Mouse (Mus musculus) layer of hippocampus, adult 9-11 months (tissue): ENCODE measurements at regions not wholly inside any gene's neighbourhood (a gene's known extent, or its start where the extent isn't known, plus 50 kb on each side); places are given as distances from the start of the nearest gene placed in this dataset.

Experiments
- DNase-seq: peaks from one replicate; pipeline ENCODE4 v3.0.0; 2022

DNA sequence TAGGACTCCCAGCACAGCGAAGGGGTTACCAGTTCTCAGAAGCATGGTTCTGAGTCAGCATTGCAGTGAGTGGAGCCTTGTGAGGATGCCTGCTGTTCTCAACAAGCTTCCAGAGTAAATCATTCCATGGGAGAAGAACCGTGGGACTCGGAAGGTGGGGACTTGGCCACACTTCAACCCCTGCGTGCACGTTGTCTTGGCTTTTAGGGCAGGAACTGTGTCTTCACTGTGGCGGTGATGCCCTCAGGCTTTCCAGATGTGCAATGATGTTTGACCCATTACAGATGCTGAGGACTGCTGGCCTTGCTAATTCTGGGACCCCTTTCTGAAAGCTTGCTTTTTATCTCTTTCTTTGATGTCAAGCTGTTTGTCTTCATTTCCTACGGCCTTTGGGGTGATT is 322.7 kb upstream of the Npvf start:
- no peak for DNase-seq

DNA sequence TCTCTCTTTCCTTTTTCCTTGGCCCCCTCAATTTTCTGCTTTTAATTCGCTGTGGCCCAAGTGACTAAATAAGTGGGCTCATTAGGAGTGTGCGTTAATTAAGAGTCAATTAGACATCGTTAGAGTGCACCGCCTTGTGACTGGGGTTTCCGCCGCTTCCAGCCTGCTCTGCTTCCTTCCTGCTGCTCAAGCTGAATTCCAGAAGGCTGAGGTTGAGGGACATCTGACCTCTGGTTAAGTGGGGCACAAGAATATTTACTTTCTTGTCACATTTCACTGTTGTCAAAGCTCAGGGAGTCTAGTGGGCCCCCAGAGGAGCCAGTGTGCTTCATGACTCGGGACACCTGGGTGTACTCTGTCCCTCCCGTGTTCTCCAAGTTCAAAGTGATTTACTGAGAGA is 323.1 kb upstream of the Npvf start:
- DNase-seq: no peak

DNA sequence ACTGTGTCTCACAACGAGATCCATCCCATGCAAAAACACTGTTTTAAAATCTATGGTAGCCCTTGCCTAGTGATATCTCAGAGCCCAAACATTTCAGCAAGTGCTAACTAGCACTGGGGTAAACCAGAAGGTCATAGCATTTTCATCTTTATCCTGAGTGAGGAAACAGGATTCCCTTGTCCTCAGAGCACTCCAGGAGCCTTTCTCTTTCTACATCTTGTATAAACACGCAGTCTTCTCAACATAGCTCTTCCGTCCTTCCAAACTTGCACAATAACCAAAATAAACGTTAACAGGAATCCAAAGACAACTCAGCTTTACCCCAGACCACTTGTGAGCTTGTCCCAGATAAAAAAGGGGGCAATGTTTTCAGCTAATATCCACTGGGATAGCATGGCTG is 323.8 kb upstream of the Npvf start:
- no peak for DNase-seq

DNA sequence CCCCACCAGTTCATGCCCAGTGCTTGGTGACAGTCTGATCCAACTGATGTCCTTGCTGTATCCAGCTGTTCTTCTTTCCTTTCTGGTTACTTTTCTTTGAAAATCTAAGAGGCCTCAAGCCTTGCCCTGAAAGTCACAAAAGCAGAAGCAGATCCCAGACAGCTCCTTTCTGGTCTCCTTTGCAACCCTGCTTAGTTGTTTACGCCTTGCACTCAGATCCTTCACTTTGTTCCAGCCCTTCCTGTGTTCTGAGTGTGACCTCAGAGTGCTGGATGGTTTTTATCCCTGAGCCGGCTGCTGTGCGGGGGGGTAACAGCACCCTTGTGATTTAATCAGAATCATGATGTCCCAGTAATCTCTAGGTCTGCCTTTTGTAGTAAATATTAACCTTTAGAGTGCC is 324.3 kb upstream of the Npvf start:
- no peak for DNase-seq

DNA sequence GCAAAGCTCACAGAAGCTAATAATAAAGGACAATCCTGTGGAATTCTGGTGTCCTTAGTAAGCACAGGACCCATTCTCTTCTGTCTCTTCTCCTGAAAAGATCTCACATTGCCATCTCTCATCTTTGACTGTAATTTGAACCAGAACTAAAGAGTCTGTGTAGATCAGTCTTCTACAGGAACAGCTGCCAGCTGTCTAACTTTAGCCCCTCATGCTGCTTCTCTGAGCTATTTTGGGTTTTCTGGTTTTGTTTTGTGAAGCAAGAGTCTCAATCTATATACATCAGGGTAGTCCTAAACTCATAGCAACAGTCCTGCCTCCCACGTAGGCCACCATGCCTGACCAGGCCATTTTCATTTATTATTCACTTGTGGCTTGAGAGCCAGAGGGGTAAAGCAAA is 325.5 kb upstream of the Npvf start:
- DNase-seq: no peak

DNA sequence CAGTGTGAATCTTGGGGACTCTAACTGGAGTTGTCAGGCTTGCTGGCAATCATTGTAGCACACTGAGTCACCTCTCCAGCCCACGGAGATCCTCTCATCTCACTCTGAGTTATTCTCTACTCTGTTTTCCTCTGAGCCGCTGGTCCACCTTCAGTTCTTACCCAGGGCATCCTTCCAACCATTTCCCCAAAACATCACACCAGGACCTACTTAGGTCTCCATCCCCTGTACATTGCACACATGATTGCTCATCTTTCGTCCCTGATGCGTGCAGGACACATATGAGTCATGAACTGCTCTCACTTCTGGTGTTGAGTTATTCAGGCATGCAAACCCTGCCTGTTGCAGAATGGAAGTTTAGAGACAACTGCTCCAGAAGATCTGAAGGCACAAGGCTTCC is 326.1 kb upstream of the Npvf start:
- no peak for DNase-seq

DNA sequence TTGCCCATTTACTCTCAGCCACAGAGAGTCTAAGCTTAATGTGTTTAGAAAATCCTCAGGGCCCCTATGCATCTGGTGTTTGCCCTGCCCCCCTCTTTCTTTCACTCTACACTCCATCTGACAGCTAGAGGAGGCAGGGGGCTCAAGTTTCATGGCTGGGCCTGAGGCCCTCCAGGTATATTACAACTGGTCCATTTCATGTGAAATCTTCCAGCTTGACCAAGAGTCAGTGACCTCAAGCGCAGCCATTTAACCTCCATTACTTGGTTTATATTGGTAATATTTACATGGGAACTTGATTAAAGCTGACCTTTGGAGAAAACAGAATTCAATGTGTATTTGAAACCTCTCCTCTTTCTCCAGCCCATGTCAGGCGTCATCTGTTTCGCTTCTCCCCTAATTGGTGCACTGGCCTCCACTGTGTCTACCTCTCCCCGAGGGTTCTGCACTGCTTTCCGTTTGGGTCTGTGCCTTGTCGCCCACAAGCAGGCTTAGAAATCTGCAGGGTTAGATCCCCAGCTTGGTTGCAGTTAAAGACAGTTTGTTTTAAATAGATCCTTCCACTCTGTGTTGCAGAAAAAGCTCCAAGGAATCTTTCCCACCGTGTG is 327.6 kb upstream of the Npvf start:
- no peak for DNase-seq

DNA sequence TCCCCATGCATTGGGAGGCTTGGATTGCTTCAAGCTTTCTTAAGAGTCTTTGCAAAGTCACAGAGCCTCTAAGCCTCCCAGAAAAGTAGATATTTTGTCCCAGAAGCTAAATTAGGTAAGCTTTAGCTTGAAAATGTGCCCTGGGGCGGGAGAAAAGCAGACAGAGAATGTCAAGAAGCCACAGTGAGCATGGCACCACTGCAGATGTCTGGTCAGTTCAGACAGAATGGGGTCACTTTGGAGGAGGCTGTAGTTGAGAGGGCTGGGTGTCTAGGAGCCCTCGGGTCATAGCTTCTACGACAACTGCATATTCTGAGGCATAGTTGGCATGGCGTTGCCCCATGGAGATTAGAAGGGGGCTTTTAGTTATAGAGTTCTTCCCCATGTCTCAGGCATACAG is 328.6 kb upstream of the Npvf start:
- DNase-seq: no peak

DNA sequence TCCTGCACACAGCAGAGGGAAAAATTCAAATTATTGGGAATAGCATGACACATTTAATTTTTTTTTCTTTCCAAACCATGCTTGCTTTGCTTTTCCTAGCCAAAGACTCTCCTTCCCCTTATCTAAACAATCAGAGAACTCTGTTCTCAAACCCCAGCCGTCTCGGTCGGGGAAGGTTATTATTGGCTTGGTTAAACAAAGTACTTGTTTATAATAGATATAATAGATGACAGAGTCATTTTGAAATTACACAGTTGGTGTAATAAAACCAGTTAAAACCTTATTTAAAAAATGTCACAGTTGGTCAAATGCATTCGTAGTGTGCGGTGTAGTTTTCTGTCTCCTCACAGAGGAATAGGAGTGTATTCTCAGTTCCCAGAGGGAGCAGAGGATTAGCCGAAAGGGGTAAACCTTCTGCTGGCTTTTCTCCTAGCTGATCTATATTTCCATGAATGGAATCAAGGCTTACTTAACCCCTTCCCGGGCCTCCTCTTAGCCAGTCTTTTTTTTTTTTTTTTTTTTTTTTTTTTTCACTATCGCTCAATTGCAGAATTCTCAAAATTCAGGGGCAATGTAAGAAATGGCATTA is 329.4 kb upstream of the Npvf start:
- no peak for DNase-seq

DNA sequence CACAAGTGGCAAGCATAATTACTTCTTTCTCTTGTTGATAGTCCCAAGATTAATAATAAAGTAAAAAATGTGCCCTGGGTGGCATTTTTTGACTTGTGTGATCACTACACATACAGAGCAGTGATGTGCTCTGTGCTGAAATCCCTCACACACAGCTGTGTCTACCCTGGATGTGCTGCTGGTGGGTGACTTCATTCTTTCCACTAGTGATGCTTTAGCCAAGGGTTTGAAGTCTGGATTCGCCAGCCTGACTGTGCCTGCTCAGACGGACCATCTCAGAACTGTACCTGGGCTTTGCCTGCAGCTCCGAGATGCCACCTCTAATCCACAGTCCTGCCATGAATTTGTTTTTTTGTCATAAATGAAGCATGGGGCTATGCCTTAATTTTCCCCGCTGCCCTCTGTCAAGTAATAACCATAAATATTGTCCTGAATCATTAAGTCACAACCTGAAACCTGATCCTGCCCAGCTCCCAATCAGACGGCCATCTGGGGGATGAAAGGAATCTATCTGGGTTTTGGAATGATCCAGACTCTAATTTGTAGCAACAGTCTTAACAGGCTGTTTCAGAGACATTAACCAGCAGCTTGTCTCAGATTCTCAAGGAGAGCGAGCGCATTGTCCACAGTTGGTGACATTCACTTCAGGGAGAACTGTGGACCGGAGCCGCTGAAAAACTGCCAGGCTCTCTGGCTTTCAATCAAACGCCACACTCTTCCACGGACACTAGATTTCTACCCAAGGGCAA is 330.1 kb upstream of the Npvf start:
- no peak for DNase-seq

DNA sequence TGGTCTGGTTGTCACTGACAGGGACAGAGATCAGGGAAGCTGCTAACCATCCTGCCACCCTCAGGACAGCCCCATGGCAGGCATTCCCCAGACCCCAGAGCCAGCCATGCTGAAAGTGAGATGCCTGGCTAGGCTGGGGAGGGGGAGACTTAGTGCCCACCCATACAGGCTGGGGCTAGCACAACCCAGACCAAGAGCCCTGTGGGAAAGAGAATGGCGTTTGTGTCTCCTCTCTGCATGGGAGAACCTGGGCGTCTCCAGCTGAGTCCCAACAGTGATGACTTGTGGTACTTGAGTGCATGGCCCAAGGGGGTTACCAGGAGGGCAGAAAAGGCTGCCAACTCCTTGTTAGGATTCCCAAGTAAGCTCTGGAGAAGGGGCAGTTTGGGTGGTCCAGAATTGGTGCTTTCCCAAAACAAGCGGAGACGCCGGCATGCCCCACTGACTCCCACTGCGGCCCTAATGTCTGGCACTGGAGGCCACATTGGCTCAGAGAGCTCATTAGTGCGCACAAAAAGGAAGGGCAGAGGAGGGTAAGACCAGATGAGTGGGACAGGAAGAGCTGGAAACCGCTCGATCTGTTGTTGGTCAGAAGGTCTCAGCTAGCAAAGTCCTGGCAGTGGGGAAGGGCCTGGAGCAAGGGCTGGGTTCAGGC is 332.2 kb upstream of the Npvf start:
- DNase-seq: no peak

DNA sequence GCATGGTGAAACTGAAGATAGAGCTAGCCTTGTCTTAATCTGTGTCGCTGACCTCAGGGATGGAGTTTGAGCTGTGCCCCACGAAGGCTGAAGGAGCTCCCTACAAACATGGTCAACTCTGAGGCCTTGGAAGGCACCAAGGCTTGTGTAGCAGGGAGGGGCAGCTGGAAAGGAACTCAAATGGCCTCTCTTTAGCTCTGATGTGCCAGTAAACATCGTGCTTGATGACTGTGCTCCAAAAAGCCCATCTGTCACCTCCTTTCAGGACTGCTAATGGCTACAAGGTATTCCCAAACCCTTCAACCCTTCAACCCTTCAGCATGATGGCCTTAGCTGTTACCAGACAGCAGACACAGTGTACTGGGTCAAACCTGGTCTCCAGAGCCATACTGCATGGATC is 334.3 kb upstream of the Npvf start:
- no peak for DNase-seq

DNA sequence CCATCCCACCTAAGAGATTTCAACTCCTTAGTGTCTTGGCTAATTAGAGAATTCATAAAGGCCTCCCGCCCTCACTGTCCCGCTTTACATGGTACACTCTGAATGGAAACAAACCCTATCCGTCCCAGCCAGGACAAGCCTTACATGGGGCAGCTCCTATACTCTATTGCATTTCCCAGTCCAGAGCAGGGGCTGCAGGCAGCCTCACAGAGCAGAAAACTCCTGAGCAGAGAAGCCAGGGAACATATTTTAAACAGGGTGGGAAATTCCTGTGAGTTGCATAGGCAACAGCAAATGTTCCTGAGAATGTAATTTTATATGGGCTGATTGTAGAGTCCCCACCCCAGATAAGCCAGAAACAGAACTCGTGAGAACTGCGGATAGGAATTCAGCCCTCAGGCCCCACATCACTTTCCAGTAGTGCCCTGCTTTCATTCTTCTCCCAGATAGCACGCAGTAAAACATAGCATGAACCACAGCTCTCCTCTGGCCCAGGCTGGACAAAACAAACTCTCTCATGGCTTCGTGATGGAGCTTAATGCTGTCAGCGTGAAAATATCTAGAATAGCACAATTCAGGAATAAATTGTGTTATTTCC is 337.4 kb upstream of the Npvf start:
- no peak for DNase-seq

DNA sequence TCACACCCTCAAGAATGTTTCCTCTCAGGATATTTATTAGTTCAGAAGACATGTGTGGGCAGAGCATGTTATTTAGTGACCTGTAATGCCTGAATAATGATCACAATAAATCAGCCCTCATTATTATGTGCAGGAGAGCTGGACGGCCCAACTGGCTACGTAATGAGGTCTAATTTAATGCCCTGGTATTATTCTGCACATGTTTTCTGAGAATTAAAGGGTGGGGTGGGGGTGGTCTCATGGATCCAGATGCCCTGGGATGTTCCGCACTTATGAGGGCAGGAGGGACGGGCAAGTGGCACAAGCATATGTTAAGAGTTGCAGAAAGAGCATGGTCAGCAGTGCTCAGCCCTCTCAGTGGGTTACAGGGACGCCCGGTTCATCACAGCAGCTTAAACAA is 339.7 kb upstream of the Npvf start:
- DNase-seq: no peak

DNA sequence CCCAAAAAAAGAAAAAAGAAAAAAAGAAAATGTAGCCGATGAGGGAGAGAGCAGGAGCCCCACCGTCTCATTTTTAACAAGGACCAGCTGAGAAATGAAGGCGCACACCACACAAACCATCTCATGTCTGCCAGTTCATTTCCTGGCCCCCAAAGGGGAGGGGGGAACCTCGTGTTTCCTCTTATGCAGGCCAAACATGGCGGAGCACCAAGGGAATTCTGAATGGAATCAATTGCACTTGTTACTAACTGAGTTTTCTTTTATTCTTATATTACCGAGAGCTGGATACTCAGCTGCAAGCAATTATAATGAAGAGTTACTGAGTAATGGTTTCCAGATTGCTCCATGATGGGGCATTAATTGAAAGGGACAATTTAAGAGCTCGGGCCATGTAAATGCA is 348.5 kb upstream of the Npvf start:
- DNase-seq: no peak

DNA sequence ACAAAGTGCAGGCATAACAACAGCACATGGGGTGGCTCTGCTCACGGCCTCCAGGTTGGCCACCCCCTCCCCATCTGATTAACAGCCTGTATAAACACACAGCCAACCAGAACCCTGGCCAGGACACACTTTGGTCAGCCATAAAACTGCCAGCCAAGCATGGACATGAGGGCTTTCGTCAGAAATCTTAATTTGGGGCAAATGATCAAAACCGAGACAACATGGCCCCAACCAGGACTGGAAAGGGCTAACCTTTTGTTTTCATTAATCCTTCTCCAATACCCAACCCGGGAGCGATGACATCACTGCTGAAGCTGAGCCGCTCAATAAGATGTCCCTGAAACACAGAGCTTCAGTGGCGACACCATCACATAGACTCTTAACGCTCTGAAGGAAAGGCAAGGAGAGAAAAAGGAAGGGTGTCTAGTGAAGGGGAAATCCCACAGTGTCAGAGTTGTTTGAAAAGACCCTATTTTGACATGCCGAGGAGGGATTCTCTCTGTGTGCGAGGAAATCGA is 351.9 kb upstream of the Npvf start:
- DNase-seq: no peak

DNA sequence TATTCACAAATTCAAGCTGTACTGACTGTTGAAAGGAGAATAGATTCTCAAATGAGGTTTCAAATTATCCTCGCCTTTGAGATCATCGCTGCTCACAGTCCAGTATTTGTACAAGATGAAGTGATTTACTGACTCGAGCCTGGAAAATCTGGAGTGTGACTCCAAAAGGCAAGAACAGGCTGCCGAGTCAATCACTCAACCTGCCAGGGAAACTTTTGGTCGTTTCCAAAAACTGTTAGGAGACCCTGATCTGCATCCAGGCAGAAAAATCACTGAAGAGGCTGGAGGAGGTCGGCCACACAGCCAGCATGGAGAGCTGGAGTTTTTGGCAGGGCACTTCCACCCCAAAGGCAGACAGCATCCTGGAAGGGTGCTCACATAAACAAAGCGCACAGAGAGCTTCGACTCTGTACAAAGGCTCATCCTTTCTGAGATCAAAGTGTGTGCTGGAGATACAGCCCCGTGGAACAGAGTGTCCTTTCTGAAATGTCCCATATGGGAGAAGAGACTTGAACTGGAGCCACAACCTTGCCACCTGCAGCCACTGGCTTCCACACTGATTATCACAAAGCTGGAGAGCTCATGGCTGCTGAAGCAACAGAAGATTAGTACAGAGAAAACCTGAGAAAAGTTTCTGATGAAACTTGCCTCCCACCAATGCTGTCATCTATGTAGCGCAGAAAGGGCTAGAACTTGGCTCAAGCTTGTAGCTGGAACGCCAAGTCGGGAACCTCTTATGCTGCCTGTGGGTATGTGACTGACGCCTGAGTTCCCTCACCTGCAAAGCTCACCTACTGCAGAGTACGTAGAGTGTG is 355.5 kb upstream of the Npvf start:
- no peak for DNase-seq

DNA sequence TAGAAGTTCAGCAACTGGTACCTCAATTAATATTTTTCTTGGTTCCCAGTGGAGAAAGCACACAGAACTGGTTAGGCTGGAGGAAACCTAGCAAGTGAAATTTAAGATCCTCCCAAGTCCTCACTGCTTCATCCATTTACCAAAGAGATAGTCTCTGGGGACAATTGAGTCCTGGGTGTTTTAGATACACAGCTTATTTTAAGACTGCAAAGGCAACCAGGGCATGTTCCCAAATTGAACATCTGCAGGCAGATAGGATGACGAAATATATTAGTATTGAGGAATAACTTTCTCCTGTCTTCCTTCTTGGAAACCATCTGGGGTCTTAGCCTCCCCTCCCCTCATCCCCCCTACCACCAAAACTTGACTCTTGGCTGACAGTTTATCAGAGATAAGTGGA is 356.3 kb upstream of the Npvf start:
- no peak for DNase-seq

DNA sequence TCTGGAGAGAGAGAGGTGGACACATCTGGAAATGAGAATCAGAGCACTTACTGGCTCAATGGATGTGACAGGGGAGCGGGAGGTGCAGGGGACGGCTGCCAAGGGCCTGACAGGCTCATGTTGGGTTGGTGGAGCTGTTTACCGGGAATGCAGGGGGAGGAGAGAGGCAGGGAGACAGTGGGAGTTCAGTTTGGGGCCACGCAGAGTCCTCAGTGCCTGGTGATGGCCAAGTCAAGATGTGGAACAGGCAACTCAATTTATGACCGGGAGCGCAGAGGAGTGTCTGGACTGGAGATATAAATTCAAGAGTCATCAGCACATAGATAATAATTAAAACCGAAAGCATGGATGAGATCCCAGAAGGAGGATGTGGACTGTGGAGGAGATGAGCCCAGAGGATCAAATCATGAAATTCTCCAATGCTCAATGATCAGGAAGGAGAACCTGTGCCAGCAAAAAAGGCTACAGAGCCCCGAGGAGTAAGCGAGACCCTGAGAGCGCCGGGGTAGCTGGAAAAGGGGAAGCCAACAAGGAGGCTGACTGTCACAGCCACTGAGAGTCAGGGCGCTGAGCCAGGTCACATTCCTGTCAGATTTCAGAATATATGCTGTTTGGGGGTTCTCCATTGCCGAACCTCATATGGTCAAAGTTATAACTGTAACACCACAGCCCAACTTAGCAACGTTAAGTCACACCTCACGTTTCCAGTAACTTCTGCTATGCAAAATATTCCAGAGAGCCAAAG is 358.0 kb upstream of the Npvf start:
- DNase-seq: no peak

DNA sequence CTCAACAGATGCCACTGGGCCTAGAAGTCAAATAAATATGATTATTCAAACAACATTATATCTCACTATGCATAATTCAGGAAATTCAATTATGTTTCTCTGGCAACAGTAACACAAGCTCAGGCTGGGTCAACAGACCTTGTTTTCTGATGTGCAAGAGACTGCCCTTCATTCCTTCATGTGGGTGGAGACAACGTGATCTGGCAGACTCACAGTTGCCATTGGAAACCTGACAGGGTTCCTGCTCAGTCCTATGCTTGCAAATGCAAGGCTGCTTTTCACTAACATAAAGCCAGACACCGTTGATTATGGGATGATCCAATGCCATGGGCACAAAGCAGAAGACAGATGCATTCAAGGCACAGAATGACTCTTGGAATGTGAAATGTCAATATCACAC is 361.5 kb upstream of the Npvf start:
- peak; percentile 67 for DNase-seq

DNA sequence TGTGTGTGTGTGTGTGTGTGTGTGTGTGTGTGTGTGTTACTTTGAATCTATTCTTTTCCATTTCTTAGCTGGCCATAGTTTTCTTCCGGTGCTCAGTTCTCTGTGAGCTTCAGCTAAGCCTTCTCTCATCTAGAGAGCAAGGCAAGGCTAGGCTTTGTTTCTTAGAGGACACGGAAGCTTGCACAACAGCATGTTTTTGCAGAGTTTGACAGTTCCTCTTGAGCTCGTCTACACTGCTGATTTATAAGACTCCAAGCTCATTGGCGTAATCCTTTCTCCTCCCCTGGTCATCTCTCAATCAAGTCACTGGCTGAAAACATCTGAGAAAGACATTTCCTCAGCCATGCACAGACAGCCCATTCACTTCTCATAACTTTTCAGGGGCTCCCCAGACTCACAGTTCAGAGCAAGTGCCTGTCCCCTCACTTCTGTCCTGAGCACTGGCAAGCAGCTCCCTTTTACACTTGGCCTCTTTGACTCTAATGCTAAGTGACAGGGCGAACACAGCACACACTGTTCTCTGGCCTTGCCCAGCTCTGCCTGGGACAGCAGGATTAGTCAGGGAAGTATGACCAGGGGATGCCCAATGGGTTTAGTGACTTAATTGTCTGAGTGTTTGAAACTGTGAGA is 362.3 kb upstream of the Npvf start:
- no peak for DNase-seq
